ENCODE assay signal across 22 mouse cellular contexts in the genomic region with DNA sequence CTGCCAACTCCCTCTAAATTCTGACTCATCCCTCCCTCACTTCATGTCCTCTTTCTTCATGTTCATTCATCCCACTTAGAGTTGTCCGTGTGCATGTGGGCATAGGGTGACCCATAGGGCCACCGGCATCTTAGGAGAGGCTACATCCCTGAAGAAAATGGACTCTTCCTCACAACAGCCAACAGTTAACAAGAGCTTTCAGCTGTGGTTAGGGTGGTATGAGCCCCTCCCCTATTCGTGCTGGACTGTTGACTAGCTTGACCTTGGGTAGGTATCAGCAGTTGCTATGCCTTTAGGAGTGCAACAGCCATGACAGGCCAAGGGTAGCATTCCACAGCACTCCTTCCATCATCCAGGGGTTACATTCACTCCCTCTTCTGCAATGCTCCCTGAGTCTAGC.
DNase-seq lines count a peak whose midpoint lies in the region; ATAC-seq and TF ChIP-seq lines count a peak whose summit lies in the region.
"Had no signal": no experiment of that assay in that cellular context is flagged by ENCODE, and none has a peak within 500 bp of the region (broad histone marks: within the 10 kb centered on the region; RNA-seq: fewer than 3 reads in every experiment).

No protein-coding gene starts in this region.

- in situ Hi-C loops in ES-E14 (cut with MboI; ENCODE audit: low sequenced_read_pairs in 2 of 2, unreplicated experiment in 2 of 2), result no loop called here

- peak; percentile 75 for DNase-seq in heart, adult 11 months
- no peak for DNase-seq in heart, adult 9 months (ENCODE audit: low spot score in 2 of 2)
- DNase-seq in ES-E14 (ENCODE audit: low read depth, low spot score) (no peak), R1 (ENCODE audit: low read depth, low spot score) (peak; percentile 11)
- peak; percentile 10 to 13 for DNase-seq in adrenal gland, postnatal 36 days
- DNase-seq: cerebellum, adult 18-20 months; cerebellum, adult 9-11 months; cerebellum, postnatal 36 days; gastrocnemius, postnatal 10 days; heart, postnatal 10 days; heart, postnatal 4 days had no signal

- peaks cover 0 to 5% of the 10 kb centered on the region in 2 experiments; a peak in 1 of 4 replicates for H3K4me1 ChIP-seq in ES-E14 (ENCODE audit: control insufficient read depth in 2 of 2, insufficient read depth in 2 of 2, low read length in 2 of 2, poor library complexity in 1 of 2)
- H3K4me1 ChIP-seq: forebrain, embryonic 12.5 days; hindbrain, embryonic 12.5 days had no signal

- H3K9me3 ChIP-seq in ES-E14 (ENCODE audit: control insufficient read depth, insufficient read depth, low read depth, low read length), result no peaks in the 10 kb centered on the region
- H3K9me3 ChIP-seq: embryonic facial prominence, embryonic 13.5 days; forebrain, embryonic 12.5 days; G1E; heart, embryonic 10.5 days; hindbrain, embryonic 12.5 days had no signal

- H3K4me3 ChIP-seq in ES-E14 (ENCODE audit: insufficient read depth in 1 of 2, low read depth in 1 of 2, low read length in 2 of 2, poor library complexity in 1 of 2, severe bottlenecking in 1 of 2), result no peak overlapping the region
- H3K4me3 ChIP-seq: embryonic facial prominence, embryonic 13.5 days; forebrain, embryonic 12.5 days; heart, embryonic 10.5 days; hindbrain, embryonic 12.5 days had no signal

- peaks cover 3% of the 10 kb centered on the region; the same call in 1 of the 2 replicates for H3K36me3 ChIP-seq in ES-E14 (ENCODE audit: control insufficient read depth, insufficient read depth, low read length, poor library complexity, severe bottlenecking)
- H3K36me3 ChIP-seq: embryonic facial prominence, embryonic 13.5 days; forebrain, embryonic 12.5 days; heart, embryonic 10.5 days; hindbrain, embryonic 12.5 days had no signal

- no peak for ATAC-seq in granulocyte monocyte progenitor cell, adult 5-6 weeks (replicated peaks; ENCODE audit: poor library complexity, severe bottlenecking)
- ATAC-seq: activated CD4-positive, CD25-positive, alpha-beta regulatory T cell, adult 4 months; forebrain, embryonic 16.5 days; hindbrain, embryonic 16.5 days; inflammation-experienced regulatory T-cells, adult 6 months; intestine, postnatal 0 days had no signal

- no peak overlapping the region for H3K9ac ChIP-seq in ES-E14 (ENCODE audit: insufficient read depth, low read depth, low read length, poor library complexity, severe bottlenecking)
- H3K9ac ChIP-seq: embryonic facial prominence, embryonic 13.5 days; forebrain, embryonic 12.5 days; hindbrain, embryonic 12.5 days had no signal

- 0 out of 2 replicates have a peak overlapping the region, but pooled peaks have one; percentile 36 for H3K27ac ChIP-seq in ES-E14 (ENCODE audit: insufficient read depth, low read depth, low read length, poor library complexity, severe bottlenecking)
- H3K27ac ChIP-seq: embryonic facial prominence, embryonic 13.5 days; forebrain, embryonic 12.5 days; heart, embryonic 10.5 days; hindbrain, embryonic 12.5 days had no signal

TF ChIP-seq in ES-E14, 5 proteins besides CTCF, POLR2A, EP300 and RAD21:
- TF ChIP-seq MAFK (IDR thresholded peaks at IDR 0.05; ENCODE audit: insufficient read depth, low read depth, low read length) (no peak), ZNF384 (IDR thresholded peaks at IDR 0.05; ENCODE audit: low read depth, low read length) (no peak), HCFC1 (IDR thresholded peaks at IDR 0.05; ENCODE audit: borderline replicate concordance, insufficient read depth, low read length) (no peak), ZC3H11A (IDR thresholded peaks at IDR 0.05; ENCODE audit: borderline replicate concordance, low read depth, low read length) (no peak), CHD2 (IDR thresholded peaks at IDR 0.05; ENCODE audit: low read depth, low read length) (no peak)

Comparison
In these comparisons a context has a peak if more than half of its experiments do, and no peak if none do; other contexts are left out.
1. DNase-seq: peak in heart, adult 11 months (single experiment), R1 (single experiment) and adrenal gland, postnatal 36 days (2 of 2); none in heart, adult 9 months (0 of 2) and ES-E14 (single experiment).